Mouse (Mus musculus) lung, postnatal 25 days (tissue): ENCODE results near the gene Cxcl14.
A peak's percentile ranks its signal among the peaks of the same experiment; 100 is the strongest.

Experiments used
- DNase-seq: peaks from one replicate; pipeline ENCODE4 v3.0.0; 2022; ENCODE audit warnings: low spot score

The Cxcl14 gene

DNA sequence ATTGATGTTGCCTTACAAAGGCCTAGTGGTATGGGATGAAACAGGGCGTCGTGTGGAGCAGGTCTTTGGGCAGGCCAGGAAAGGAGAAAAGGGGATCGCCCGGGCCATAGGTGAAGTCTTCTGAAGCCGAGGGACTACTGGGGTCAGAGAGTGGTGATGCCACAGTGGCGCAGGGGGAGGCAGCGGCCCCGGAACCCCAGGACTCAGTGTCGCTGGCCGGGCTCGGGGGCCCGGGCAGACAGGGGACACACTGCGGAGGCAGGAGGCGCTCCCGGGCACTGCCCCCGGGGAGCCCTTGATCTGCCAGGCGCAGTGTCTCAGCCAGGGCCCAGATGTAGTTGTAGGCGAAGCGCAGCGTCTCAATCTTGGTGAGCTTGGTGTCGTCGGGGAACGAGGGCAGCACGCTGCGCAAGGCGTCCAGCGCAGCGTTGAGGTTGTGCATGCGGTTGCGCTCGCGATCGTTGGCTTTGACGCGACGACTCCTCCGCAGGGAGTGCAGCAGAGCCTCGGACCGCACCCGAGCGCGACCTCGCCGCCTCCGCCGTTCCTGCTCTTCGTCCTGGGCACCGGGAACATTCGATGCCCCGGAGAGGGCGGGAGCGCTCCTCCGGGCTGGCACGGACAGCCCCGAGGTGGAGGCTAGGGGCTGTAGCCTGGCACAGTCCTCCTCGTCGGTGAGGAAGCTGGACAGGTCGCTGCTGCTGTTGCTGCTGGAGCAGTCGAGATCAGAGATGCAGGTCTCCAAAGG is 45.0 kb downstream of the Cxcl14 start:
- DNase-seq, result no peak

DNA sequence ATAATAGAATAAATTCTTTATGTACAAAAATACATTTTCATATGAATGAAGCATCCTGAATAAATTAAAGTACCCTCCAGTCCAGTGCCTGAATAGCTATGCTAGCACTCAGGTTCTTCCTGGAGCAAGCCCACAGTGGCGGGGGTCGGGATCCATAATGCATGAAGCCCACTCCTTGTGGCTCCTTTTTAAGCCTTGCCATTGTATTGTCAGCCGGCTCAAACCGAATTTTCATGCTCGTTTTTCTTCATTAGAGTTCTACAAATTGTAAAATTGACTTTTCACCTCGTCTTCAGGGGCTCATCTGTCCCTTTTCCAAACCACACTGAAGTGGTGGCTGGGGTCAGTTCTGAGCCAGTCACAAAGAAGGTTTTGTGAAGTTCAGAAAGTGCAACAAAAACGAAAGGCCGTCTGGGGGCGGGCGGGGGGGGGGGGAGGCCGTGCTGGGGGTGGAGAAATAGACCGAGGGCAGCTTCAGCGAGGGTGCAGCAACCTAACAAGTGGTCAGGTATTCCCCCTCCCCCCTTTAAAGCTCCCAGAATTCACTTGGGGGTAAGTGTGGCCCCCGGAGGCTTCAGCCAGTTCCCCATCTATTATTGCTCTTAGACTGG is 45.7 kb downstream of the Cxcl14 start:
- no peak for DNase-seq

DNA sequence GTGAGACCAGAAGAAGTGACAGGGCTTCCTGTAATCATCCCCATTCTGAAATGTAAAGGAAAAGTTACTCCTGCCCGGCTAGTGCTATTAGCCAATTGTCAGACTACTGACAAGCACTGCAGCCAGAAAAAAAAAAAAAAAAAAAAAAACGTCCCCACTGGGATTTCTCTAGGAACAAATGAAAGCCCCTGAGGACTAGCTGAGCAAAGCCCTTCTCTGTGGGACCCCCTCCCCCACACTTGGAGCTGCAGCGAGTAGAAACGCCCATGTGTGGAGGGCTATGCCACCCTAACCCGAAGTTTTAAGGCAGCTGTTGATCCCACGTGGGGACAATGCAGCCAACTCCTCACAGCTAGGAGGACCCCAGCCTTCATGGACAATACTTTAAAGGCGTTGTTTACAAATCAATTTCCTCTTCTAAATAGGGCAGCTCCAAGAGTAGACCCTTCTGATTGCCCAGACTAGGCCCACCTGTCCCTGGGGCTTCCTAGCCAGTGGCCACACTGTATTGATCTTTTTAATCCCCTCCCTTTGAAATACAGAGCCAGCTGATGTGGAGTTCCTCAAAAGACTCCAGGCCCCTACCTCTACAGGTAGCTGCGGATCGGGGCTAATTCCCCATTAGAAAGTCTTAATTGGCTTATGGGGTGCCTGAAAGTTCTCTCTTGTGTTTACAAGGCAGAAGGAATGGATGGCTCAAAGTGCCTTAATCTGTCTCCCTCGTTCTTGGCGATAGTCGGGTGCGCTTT is 46.6 kb downstream of the Cxcl14 start:
- no peak for DNase-seq

DNA sequence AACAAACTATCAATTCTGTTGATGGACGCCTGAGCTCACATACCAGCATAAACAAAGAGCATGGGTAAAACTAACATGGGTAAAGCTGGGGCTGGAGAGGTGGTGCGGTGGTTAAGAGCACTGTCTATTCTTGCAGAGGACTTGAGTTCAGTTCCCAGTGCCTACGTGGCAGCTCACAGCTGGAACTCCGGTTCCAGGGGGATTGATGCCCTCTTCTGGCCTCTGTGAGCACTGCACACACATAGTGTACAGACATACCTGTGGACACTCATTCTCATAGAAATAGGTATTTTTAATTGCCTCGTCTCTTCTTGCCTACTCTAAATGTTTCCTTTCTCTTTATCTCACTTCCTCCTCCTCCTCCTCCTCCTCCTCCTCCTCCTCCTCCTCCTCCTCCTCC is 53.2 kb downstream of the Cxcl14 start:
- no peak for DNase-seq

DNA sequence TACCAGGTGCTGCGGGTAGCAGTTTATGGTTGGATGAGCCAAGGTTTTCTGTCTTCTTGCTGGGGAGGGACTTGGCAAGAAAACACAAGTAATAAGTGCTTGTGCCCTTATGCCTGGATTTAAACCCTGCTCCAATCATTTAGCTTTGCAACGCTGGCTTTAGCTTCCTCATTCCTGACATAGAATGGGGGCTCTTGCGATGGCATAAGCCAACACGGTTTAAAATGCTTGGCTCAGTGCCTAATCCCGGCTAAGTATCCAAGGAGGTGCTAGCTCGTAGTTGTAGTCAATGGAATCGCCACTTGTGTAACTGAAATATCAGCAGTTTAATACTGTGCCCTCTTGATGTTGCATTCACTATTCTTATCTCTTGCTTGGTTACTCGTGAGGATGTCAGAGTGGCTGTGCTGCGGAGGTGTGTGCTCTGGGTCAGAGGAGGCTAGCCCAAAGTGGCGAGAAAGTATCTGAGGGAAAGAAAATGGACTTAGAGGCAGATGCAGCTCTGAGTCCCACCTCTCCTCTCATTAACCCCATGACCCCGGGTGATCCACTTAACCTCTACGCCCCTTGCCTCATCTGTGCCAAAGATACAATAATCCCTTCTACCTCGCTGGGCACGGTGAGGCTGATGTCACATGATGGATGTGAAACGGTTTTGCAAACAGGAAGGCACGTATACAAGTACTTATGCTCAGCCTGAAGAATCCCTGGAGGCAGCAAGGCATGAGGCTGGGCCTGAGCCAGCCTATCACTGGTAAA is 56.2 kb downstream of the Cxcl14 start:
- DNase-seq, result peak; percentile 3
